Mouse (Mus musculus): ENCODE results near the gene Itgb7. TPM values are rescaled to one million over a fixed set of nuclear protein-coding genes. Genes with fewer than 3 reads are reported as not detected.

Gene Itgb7
- polyA plus RNA-seq, 1 experiment, result 2.0 TPM

GRCm38 (mm10) chr15:102203835-102204381 lies 27.8 kb downstream of the Itgb7 start:
- Histone ChIP-seq H3K27me3 (ENCODE audit: control insufficient read depth, insufficient read depth, insufficient read length) (no peaks in the 10 kb centered on the region), H3ac (ENCODE audit: control insufficient read depth, insufficient read length) (peak overlapping the region; percentile 73), H3K36me3 (ENCODE audit: control insufficient read depth, insufficient read depth) (peaks cover 36% of the 10 kb centered on the region), H3K79me2 (ENCODE audit: control insufficient read depth, insufficient read depth) (peaks cover 37% of the 10 kb centered on the region), H3K4me3 (peak overlapping the region; percentile 59), H3K4me2 (ENCODE audit: low read depth) (peak overlapping the region; percentile 87)
- peak; percentile 51 for TF ChIP-seq POLR2AphosphoS2 (IDR thresholded peaks at IDR 0.05; ENCODE audit: insufficient read length, low read depth)
- TF ChIP-seq TCF3 (IDR thresholded peaks at IDR 0.05; ENCODE audit: insufficient read length, low read depth), result no peak
- TF ChIP-seq E2F4 (IDR thresholded peaks at IDR 0.05; ENCODE audit: insufficient read depth), result no peak
- TF ChIP-seq MYOG (IDR thresholded peaks at IDR 0.05; ENCODE audit: control insufficient read depth in 1 of 3, insufficient read depth in 1 of 3, insufficient read length in 2 of 3, low read depth in 2 of 3), result peak in 1 of 3 experiments; percentile 41
- TF ChIP-seq POLR2A (IDR thresholded peaks at IDR 0.05; ENCODE audit: insufficient read length, low read depth), result peak; percentile 46
- no peak for TF ChIP-seq CEBPB (IDR thresholded peaks at IDR 0.05; ENCODE audit: insufficient read depth, poor library complexity, severe bottlenecking)
- TF ChIP-seq SRF (IDR thresholded peaks at IDR 0.05; ENCODE audit: control insufficient read depth, insufficient read length, low read depth), result peak; percentile 35
- no peak for TF ChIP-seq TCF12 (IDR thresholded peaks at IDR 0.05; ENCODE audit: insufficient read depth, poor library complexity, severe bottlenecking)
- TF ChIP-seq MAX (IDR thresholded peaks at IDR 0.05; ENCODE audit: low read depth), result no peak
- TF ChIP-seq MYOD1 (IDR thresholded peaks at IDR 0.05; ENCODE audit: control insufficient read depth in 1 of 3, insufficient read length in 2 of 3, low read depth in 2 of 3), result peak in 1 of 3 experiments; percentile 10
- TF ChIP-seq REST (IDR thresholded peaks at IDR 0.05; ENCODE audit: insufficient read depth, insufficient read length), result no peak
- no peak for TF ChIP-seq USF1 (IDR thresholded peaks at IDR 0.05; ENCODE audit: low read depth)

- Histone ChIP-seq H3ac (ENCODE audit: control insufficient read depth, insufficient read length) (peak within 1 kb of the TSS; percentile 73), H3K4me2 (ENCODE audit: low read depth) (peak within 1 kb of the TSS; percentile 87), H3K36me3 (ENCODE audit: control insufficient read depth, insufficient read depth) (peaks cover 29% of the 10 kb centered on the region), H3K4me3 (peak within 1 kb of the TSS; percentile 59), H3K27me3 (ENCODE audit: control insufficient read depth, insufficient read depth, insufficient read length) (no peaks in the 10 kb centered on the region), H3K79me2 (ENCODE audit: control insufficient read depth, insufficient read depth) (peaks cover 37% of the 10 kb centered on the region)
- peak in 2 of 3 experiments; percentile 78 to 89 for TF ChIP-seq MYOD1 (IDR thresholded peaks at IDR 0.05; ENCODE audit: control insufficient read depth in 1 of 3, insufficient read length in 2 of 3, low read depth in 2 of 3)
- TF ChIP-seq MAX (IDR thresholded peaks at IDR 0.05; ENCODE audit: low read depth), result no peak
- peak; percentile 44 for TF ChIP-seq TCF12 (IDR thresholded peaks at IDR 0.05; ENCODE audit: insufficient read depth, poor library complexity, severe bottlenecking)
- no peak for TF ChIP-seq REST (IDR thresholded peaks at IDR 0.05; ENCODE audit: insufficient read depth, insufficient read length)
- peak; percentile 31 for TF ChIP-seq TCF3 (IDR thresholded peaks at IDR 0.05; ENCODE audit: insufficient read length, low read depth)
- TF ChIP-seq SRF (IDR thresholded peaks at IDR 0.05; ENCODE audit: control insufficient read depth, insufficient read length, low read depth), result no peak
- peak; percentile 75; the same call in 1 of the 2 replicates for TF ChIP-seq CEBPB (IDR thresholded peaks at IDR 0.05; ENCODE audit: insufficient read depth, poor library complexity, severe bottlenecking)
- no peak for TF ChIP-seq E2F4 (IDR thresholded peaks at IDR 0.05; ENCODE audit: insufficient read depth)
- peak in 2 of 3 experiments; percentile 83 to 91 for TF ChIP-seq MYOG (IDR thresholded peaks at IDR 0.05; ENCODE audit: control insufficient read depth in 1 of 3, insufficient read depth in 1 of 3, insufficient read length in 2 of 3, low read depth in 2 of 3)
- no peak for TF ChIP-seq USF1 (IDR thresholded peaks at IDR 0.05; ENCODE audit: low read depth)
- no peak for TF ChIP-seq POLR2AphosphoS2 (IDR thresholded peaks at IDR 0.05; ENCODE audit: insufficient read length, low read depth)
- peak; percentile 55 for TF ChIP-seq POLR2A (IDR thresholded peaks at IDR 0.05; ENCODE audit: insufficient read length, low read depth)
These were observed 28.5 kb downstream of the Itgb7 start, which contains the start of gene Zfp740 for GRCm38 (mm10) chr15:102202971-102203834. Zfp740 (plus strand) TSS chr15:102203249.

- no peak overlapping the region for H3K4me2 ChIP-seq (ENCODE audit: low read depth)
- TF ChIP-seq E2F4 (IDR thresholded peaks at IDR 0.05; ENCODE audit: insufficient read depth), result no peak
- TF ChIP-seq CEBPB (IDR thresholded peaks at IDR 0.05; ENCODE audit: insufficient read depth, poor library complexity, severe bottlenecking), result no peak
- no peak for TF ChIP-seq POLR2A (IDR thresholded peaks at IDR 0.05; ENCODE audit: insufficient read length, low read depth)
- TF ChIP-seq MYOG (IDR thresholded peaks at IDR 0.05; ENCODE audit: control insufficient read depth in 1 of 3, insufficient read depth in 1 of 3, insufficient read length in 2 of 3, low read depth in 2 of 3), result no peak
- no peak for TF ChIP-seq REST (IDR thresholded peaks at IDR 0.05; ENCODE audit: insufficient read depth, insufficient read length)
- TF ChIP-seq USF1 (IDR thresholded peaks at IDR 0.05; ENCODE audit: low read depth), result no peak
- TF ChIP-seq SRF (IDR thresholded peaks at IDR 0.05; ENCODE audit: control insufficient read depth, insufficient read length, low read depth), result no peak
- no peak for TF ChIP-seq POLR2AphosphoS2 (IDR thresholded peaks at IDR 0.05; ENCODE audit: insufficient read length, low read depth)
- TF ChIP-seq MYOD1 (IDR thresholded peaks at IDR 0.05; ENCODE audit: control insufficient read depth in 1 of 3, insufficient read length in 2 of 3, low read depth in 2 of 3), result no peak
These were observed 32.9 kb downstream of the Itgb7 start for GRCm38 (mm10) chr15:102198841-102199240.

GRCm38 (mm10) chr15:102195373-102195772 lies 36.4 kb downstream of the Itgb7 start:
- no peaks in the 10 kb centered on the region for H3K36me3 ChIP-seq (ENCODE audit: control insufficient read depth, insufficient read depth)
- no peak overlapping the region for H3K4me3 ChIP-seq
- H3K27me3 ChIP-seq (ENCODE audit: control insufficient read depth, insufficient read depth, insufficient read length), result no peaks in the 10 kb centered on the region
- no peak overlapping the region for H3K4me2 ChIP-seq (ENCODE audit: low read depth)
- H3ac ChIP-seq (ENCODE audit: control insufficient read depth, insufficient read length), result no peak overlapping the region
- H3K79me2 ChIP-seq (ENCODE audit: control insufficient read depth, insufficient read depth), result no peaks in the 10 kb centered on the region
- TF ChIP-seq POLR2AphosphoS2 (IDR thresholded peaks at IDR 0.05; ENCODE audit: insufficient read length, low read depth) (no peak), MYOG (IDR thresholded peaks at IDR 0.05; ENCODE audit: control insufficient read depth in 1 of 3, insufficient read depth in 1 of 3, insufficient read length in 2 of 3, low read depth in 2 of 3) (no peak), MAX (IDR thresholded peaks at IDR 0.05; ENCODE audit: low read depth) (no peak), TCF3 (IDR thresholded peaks at IDR 0.05; ENCODE audit: insufficient read length, low read depth) (no peak), E2F4 (IDR thresholded peaks at IDR 0.05; ENCODE audit: insufficient read depth) (no peak), REST (IDR thresholded peaks at IDR 0.05; ENCODE audit: insufficient read depth, insufficient read length) (no peak), POLR2A (IDR thresholded peaks at IDR 0.05; ENCODE audit: insufficient read length, low read depth) (no peak), USF1 (IDR thresholded peaks at IDR 0.05; ENCODE audit: low read depth) (no peak), TCF12 (IDR thresholded peaks at IDR 0.05; ENCODE audit: insufficient read depth, poor library complexity, severe bottlenecking) (no peak), MYOD1 (IDR thresholded peaks at IDR 0.05; ENCODE audit: control insufficient read depth in 1 of 3, insufficient read length in 2 of 3, low read depth in 2 of 3) (no peak)

More at GRCm38 (mm10) chr15:102198841-102199240, 32.9 kb downstream of the Itgb7 start:
- Histone ChIP-seq H3K4me3 (no peak overlapping the region), H3K79me2 (ENCODE audit: control insufficient read depth, insufficient read depth) (no peaks in the 10 kb centered on the region), H3ac (ENCODE audit: control insufficient read depth, insufficient read length) (no peak overlapping the region), H3K36me3 (ENCODE audit: control insufficient read depth, insufficient read depth) (no peaks in the 10 kb centered on the region), H3K27me3 (ENCODE audit: control insufficient read depth, insufficient read depth, insufficient read length) (no peaks in the 10 kb centered on the region)
